Mouse (Mus musculus): ENCODE results near the gene Otud7b.

- TF ChIP-seq CTCF (conservative IDR thresholded peaks at IDR 0.05; ENCODE audit: low read length) (no peak), POU5F1 (IDR thresholded peaks at IDR 0.05; ENCODE audit: borderline replicate concordance, low read length) (no peak), NANOG (IDR thresholded peaks at IDR 0.05; ENCODE audit: borderline replicate concordance, low read length) (no peak)
Observed at GRCm38 (mm10) chr3:96128128-96128527, 23.8 kb downstream of the Otud7b start.

Measured in E14TG2a.4 (cell line).